Mouse (Mus musculus) CH12.LX (cell line): ENCODE data around the gene Epb41l2. TPM values are rescaled to one million over a fixed set of nuclear protein-coding genes. Genes with fewer than 3 reads are reported as not detected.
A peak's percentile ranks its signal among the peaks of the same experiment; 100 is the strongest.

Experiments used
- DNase-seq: peaks from one replicate; pipeline ENCODE4 v3.0.0-alpha.2; 2013; ENCODE audit errors: extremely low read depth
- H3K27ac ChIP-seq: 2 replicates; pipeline ENCODE4 v1.5.1; 2012; ENCODE audit warnings: low read depth, mild to moderate bottlenecking, control low read depth, moderate library complexity; ENCODE audit not compliant: insufficient read depth
- H3K27me3 ChIP-seq: replicated peaks from 2 replicates; pipeline ENCODE3; 2012; ENCODE audit warnings: inconsistent platforms
- H3K36me3 ChIP-seq, 2 experiments: replicated peaks in 1 of 2; 2 replicates each; pipeline versions ENCODE3 to v1.6.1; 2012; ENCODE audit warnings: inconsistent platforms in 1 of 2, low read length in 1 of 2, mild to moderate bottlenecking in 1 of 2, mixed read lengths in 1 of 2, moderate library complexity in 1 of 2; ENCODE audit not compliant: control insufficient read depth in 1 of 2, insufficient read depth in 1 of 2
- H3K4me1 ChIP-seq, 2 experiments: 2 replicates each; pipeline ENCODE4 v1.6.1; 2012; ENCODE audit warnings: inconsistent platforms in 1 of 2, moderate library complexity in 1 of 2; ENCODE audit not compliant: insufficient read depth in 2 of 2, control insufficient read depth in 1 of 2
- H3K4me2 ChIP-seq: 2 replicates; pipeline ENCODE4 v1.6.1; 2012; ENCODE audit warnings: low read depth, mild to moderate bottlenecking, control low read depth; ENCODE audit not compliant: poor library complexity, insufficient read depth, severe bottlenecking
- H3K4me3 ChIP-seq, 3 experiments: fragments of 150-350 bp in 1 of 3; sonication (generic) in 1 of 3; replicated peaks in 1 of 3; 2 replicates each; pipeline versions ENCODE3 to v1.5.1; 2011 to 2012; ENCODE audit warnings: low read depth in 2 of 3, low read length in 2 of 3, mild to moderate bottlenecking in 2 of 3, moderate library complexity in 2 of 3, control low read depth in 1 of 3, improper control_type of control experiment in 1 of 3, inconsistent platforms in 1 of 3, mixed read lengths in 1 of 3; ENCODE audit not compliant: poor library complexity in 1 of 3
- H3K79me2 ChIP-seq: replicated peaks from 2 replicates; pipeline ENCODE4 v1.6.1; 2012; ENCODE audit warnings: mild to moderate bottlenecking, moderate library complexity; ENCODE audit not compliant: control insufficient read depth, poor library complexity, insufficient read depth, severe bottlenecking; ENCODE audit errors: extremely low read depth
- H3K9ac ChIP-seq: 2 replicates; pipeline ENCODE4 v1.6.1; 2012; ENCODE audit warnings: low read depth, mild to moderate bottlenecking, control low read depth, moderate library complexity; ENCODE audit not compliant: insufficient read depth
- H3K9me3 ChIP-seq: replicated peaks from 2 replicates; pipeline ENCODE3; 2012; ENCODE audit warnings: low read length, inconsistent platforms, mixed read lengths
- BHLHE40 ChIP-seq: IDR thresholded peaks from 2 replicates; pipeline ENCODE4 v1.6.1; 2011; ENCODE audit warnings: mild to moderate bottlenecking, low read depth, low read length, improper control_type of control experiment
- CHD1 ChIP-seq: IDR thresholded peaks from 2 replicates; pipeline ENCODE4 v1.6.1; 2012; ENCODE audit warnings: low read depth, low read length, improper control_type of control experiment, inconsistent platforms
- CTCF ChIP-seq, 2 experiments: IDR thresholded peaks in 1 of 2; conservative IDR thresholded peaks in 1 of 2; 2 replicates each; pipeline ENCODE4 v1.5.1; 2011 to 2012; ENCODE audit warnings: low read depth in 2 of 2, low read length in 2 of 2, improper control_type of control experiment in 1 of 2, inconsistent platforms in 1 of 2, mild to moderate bottlenecking in 1 of 2, moderate library complexity in 1 of 2
- ETS1 ChIP-seq: conservative IDR thresholded peaks from 2 replicates; pipeline ENCODE4 v1.6.1; 2012; ENCODE audit warnings: low read depth, mild to moderate bottlenecking, inconsistent platforms, low read length, improper control_type of control experiment, moderate library complexity
- GABPA ChIP-seq: IDR thresholded peaks from 2 replicates; pipeline ENCODE4 v1.6.1; 2012; ENCODE audit warnings: low read depth, low read length, improper control_type of control experiment, inconsistent platforms; ENCODE audit not compliant: insufficient replicate concordance
- HCFC1 ChIP-seq: IDR thresholded peaks from 2 replicates; pipeline ENCODE4 v1.6.1; 2012; ENCODE audit warnings: low read depth, mild to moderate bottlenecking, inconsistent platforms, low read length, improper control_type of control experiment
- IRF4 ChIP-seq: IDR thresholded peaks from 2 replicates; pipeline ENCODE4 v1.6.1; 2014; ENCODE audit warnings: low read depth, mild to moderate bottlenecking, inconsistent platforms, low read length, improper control_type of control experiment
- MAFK ChIP-seq: IDR thresholded peaks from 2 replicates; pipeline ENCODE4 v1.6.1; 2011; ENCODE audit warnings: low read length, improper control_type of control experiment; ENCODE audit not compliant: insufficient replicate concordance
- MAZ ChIP-seq: IDR thresholded peaks from 2 replicates; pipeline ENCODE4 v1.6.1; 2012; ENCODE audit warnings: low read depth, mild to moderate bottlenecking, inconsistent platforms, low read length, improper control_type of control experiment, moderate library complexity
- MEF2A ChIP-seq: IDR thresholded peaks from 2 replicates; pipeline ENCODE4 v1.6.1; 2014; ENCODE audit warnings: low read depth, mild to moderate bottlenecking, inconsistent platforms, low read length, improper control_type of control experiment, borderline replicate concordance
- MXI1 ChIP-seq: IDR thresholded peaks from 2 replicates; pipeline ENCODE4 v1.6.1; 2011; ENCODE audit warnings: mild to moderate bottlenecking, low read depth, low read length, improper control_type of control experiment
- MYC ChIP-seq: IDR thresholded peaks from 2 replicates; pipeline ENCODE4 v1.6.1; 2011; ENCODE audit warnings: low read depth, mild to moderate bottlenecking, improper control_type of control experiment, low read length
- NELFE ChIP-seq: IDR thresholded peaks from 2 replicates; pipeline ENCODE4 v1.6.1; 2011; ENCODE audit warnings: low read depth, low read length, improper control_type of control experiment
- POLR2A ChIP-seq: IDR thresholded peaks from 2 replicates; pipeline ENCODE4 v1.6.1; 2011; ENCODE audit warnings: low read depth, mild to moderate bottlenecking, improper control_type of control experiment, low read length
- SIN3A ChIP-seq: IDR thresholded peaks from 2 replicates; pipeline ENCODE4 v1.6.1; 2012; ENCODE audit warnings: low read length, improper control_type of control experiment, inconsistent platforms
- TBP ChIP-seq: conservative IDR thresholded peaks from 2 replicates; pipeline ENCODE4 v1.6.1; 2011; ENCODE audit warnings: low read depth, low read length, improper control_type of control experiment
- TCF12 ChIP-seq: IDR thresholded peaks from 2 replicates; pipeline ENCODE4 v1.6.1; 2014; ENCODE audit warnings: low read depth, mild to moderate bottlenecking, inconsistent platforms, low read length, improper control_type of control experiment
- USF1 ChIP-seq: IDR thresholded peaks from 2 replicates; pipeline ENCODE4 v1.6.1; 2014; ENCODE audit warnings: low read depth, mild to moderate bottlenecking, inconsistent platforms, low read length, improper control_type of control experiment
- ZC3H11A ChIP-seq: IDR thresholded peaks from 2 replicates; pipeline ENCODE4 v1.6.1; 2012; ENCODE audit warnings: low read depth, mild to moderate bottlenecking, inconsistent platforms, low read length, improper control_type of control experiment
- ZMIZ1 ChIP-seq: IDR thresholded peaks from 2 replicates; pipeline ENCODE4 v1.6.1; 2012; ENCODE audit warnings: low read depth, mild to moderate bottlenecking, inconsistent platforms, low read length, improper control_type of control experiment
- ZNF384 ChIP-seq: IDR thresholded peaks from 2 replicates; pipeline ENCODE4 v1.6.1; 2012; ENCODE audit warnings: low read depth, low read length, improper control_type of control experiment, inconsistent platforms
- dilution Hi-C: fragments of 300-500 bp; cut with MboI; formaldehyde crosslinking; loops from 2 replicates; pipeline ENCODE4 v1.14.3; 2020; ENCODE audit warnings: low sequenced_read_pairs; ENCODE audit not compliant: extremely low pct_unique_long_range_greater_than_20kb, extremely low pct_ligation_motif_present
- in situ Hi-C: fragments of 300-500 bp; cut with MboI; formaldehyde crosslinking; loops from 3 replicates; pipeline ENCODE4 v1.14.3; 2019; ENCODE audit warnings: low sequenced_read_pairs, low pct_ligation_motif_present, low pct_unique_long_range_greater_than_20kb, mixed read lengths
- polyA plus RNA-seq: library from polyadenylated mRNA; unstranded; fragments of >175 nt; gene quantifications from 2 replicates; pipeline ENCODE4 v1.2.1, GENCODE M21; 2012; ENCODE audit warnings: low read depth; ENCODE audit not compliant: insufficient read length
- total RNA-seq, 2 experiments: library from RNA; depleted of rRNA; stranded (reverse); fragments of 300-350 nt in 1 of 2; fragments of >200 nt in 1 of 2; gene quantifications; 2 replicates each; pipeline ENCODE4 v1.2.3; 2012 to 2014

Gene Epb41l2
- total RNA-seq (2012; rRNA removed) (20.6 and 24.3 TPM in 2 replicates), total RNA-seq (2014; rRNA removed) (25.9 and 28.4 TPM in 2 replicates), polyA plus RNA-seq (65.0 and 71.2 TPM in 2 replicates)

DNA sequence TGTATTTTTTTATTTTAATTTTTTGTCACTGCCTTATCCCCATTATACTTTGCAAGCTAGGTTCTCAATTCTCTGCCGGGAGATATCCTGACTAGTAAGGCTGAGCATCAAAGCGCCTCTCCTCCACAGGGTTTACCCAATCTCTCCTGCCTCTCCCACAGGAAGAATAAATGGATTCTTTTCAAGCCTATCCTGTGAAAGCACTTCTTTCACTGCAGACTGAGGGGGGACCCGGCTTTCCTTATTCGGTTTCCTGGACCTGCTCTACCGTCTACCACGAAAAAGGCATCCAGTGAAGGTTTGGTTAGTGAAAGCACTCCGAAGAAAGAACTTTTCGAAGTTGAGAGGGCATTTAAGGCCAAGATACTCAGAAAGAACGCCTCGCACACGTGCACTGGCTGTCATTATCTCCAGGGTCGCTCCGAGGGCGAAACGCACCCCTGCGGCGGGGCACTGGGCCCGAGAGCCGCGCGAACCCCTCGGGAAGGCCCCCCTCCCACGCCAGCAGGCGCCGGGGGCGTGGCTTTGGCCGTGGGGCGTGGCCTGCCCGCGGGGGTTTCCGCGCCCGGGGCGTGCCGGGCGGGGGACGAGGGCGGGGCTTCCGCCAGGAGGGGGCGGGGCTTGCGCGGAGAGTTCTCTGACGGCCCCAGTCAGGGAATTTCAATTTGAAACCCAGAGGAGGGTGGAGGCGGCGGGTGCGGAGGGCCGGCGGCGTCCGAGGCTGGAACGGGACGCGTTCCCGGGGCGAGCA lies at the start of gene Epb41l2:
Epb41l2 (plus strand) TSS at position 591 of the 751 bp plus-strand sequence.
- TF ChIP-seq CTCF (conservative IDR thresholded peaks at IDR 0.05 in 1 of 2, IDR thresholded peaks at IDR 0.05 in 1 of 2; ENCODE audit: low read depth in 2 of 2, low read length in 2 of 2) (no peak), CHD1 (no peak), BHLHE40 (peak; percentile 18; the same call in 1 of the 2 replicates), POLR2A (peak; percentile 84), NELFE (peak; percentile 57), MAZ (peak; percentile 54; the same call in 1 of the 2 replicates), MEF2A (peak; percentile 29; the same call in 1 of the 2 replicates), TCF12 (peak; percentile 56), ZMIZ1 (0 out of 2 replicates have a peak, but pooled peaks have one; percentile 56), MYC (no peak), IRF4 (0 out of 2 replicates have a peak, but pooled peaks have one; percentile 20), SIN3A (0 out of 2 replicates have a peak, but pooled peaks have one; percentile 34)
- Histone ChIP-seq H3K36me3 (peaks cover 0 to 3% of the 10 kb centered on the region in 2 experiments), H3K9ac (peak within 1 kb of the TSS; percentile 72), H3K4me1 (peaks cover 0 to 27% of the 10 kb centered on the region in 2 experiments; a peak in 3 of 4 replicates), H3K4me2 (peak within 1 kb of the TSS; percentile 100), H3K27ac (no peak within 1 kb of the TSS), H3K4me3 (peak within 1 kb of the TSS; percentile 69 to 95 (median 89)), H3K9me3 (peaks cover under 1% of the 10 kb centered on the region), H3K79me2 (peaks cover 15% of the 10 kb centered on the region), H3K27me3 (no peaks in the 10 kb centered on the region)
- DNase-seq: peak; percentile 72
- dilution Hi-C loops (no loop called here), in situ Hi-C loops (no loop called here)

DNA sequence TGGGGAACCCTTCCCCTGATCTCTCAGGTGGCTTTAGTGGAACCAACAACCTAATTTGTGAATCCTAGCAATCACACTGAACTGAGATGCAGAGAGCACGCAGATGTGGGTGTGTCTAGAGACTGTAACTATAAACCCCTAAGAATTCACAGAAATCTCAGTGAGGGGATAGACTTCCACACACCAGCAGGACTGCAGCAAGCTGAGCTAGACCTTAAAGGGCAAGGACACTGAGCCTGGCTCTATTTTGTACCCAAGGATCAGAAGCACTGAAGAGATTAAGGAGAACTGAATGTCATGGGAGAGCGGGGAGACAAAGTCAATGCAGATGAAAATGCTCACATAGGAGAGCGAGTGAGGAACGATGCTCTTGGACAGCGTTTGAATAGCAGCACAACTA lies 49.6 kb upstream of the Epb41l2 start:
- in situ Hi-C loops (no loop called here), dilution Hi-C loops (no loop called here)
- DNase-seq: no peak
- no peaks in the 10 kb centered on the region for H3K9me3 ChIP-seq
- no peaks in the 10 kb centered on the region for H3K27me3 ChIP-seq
- no peak overlapping the region for H3K9ac ChIP-seq
- no peak overlapping the region for H3K4me3 ChIP-seq
- peaks cover 8 to 26% of the 10 kb centered on the region in 2 experiments for H3K4me1 ChIP-seq
- H3K79me2 ChIP-seq: no peaks in the 10 kb centered on the region
- TF ChIP-seq CHD1: no peak
- TF ChIP-seq ZNF384: no peak
- no peak for TF ChIP-seq ETS1
- TF ChIP-seq HCFC1: no peak
- TF ChIP-seq TBP: no peak
- TF ChIP-seq ZC3H11A: no peak
- no peak for TF ChIP-seq USF1
- TF ChIP-seq GABPA: no peak
- no peak for TF ChIP-seq BHLHE40
- no peak for TF ChIP-seq MXI1
- no peak for TF ChIP-seq MAFK
- H3K4me2 ChIP-seq: no peak overlapping the region
- H3K36me3 ChIP-seq: no peaks in the 10 kb centered on the region
- H3K27ac ChIP-seq: no peak overlapping the region
